Mouse (Mus musculus) liver, embryonic 13.5 days (tissue): ENCODE measurements at regions not wholly inside any gene's neighbourhood (a gene's known extent, or its start where the extent isn't known, plus 50 kb on each side); places are given as distances from the start of the nearest gene placed in this dataset.

Source experiments
- ATAC-seq: fragments of 200-750 bp; cut with Nextera tagmentation; 2 replicates; pipeline ENCODE4 v1.8.0; 2017; ENCODE audit warnings: low read depth, mild to moderate bottlenecking, moderate number of reproducible peaks, moderate library complexity
- DNase-seq: peaks from one replicate; pipeline ENCODE4 v3.0.0; 2022
- H3K27ac ChIP-seq: fragments of 300-500 bp; sonication (generic); 2 replicates; pipeline ENCODE4 v1.5.1; 2015; ENCODE audit warnings: moderate library complexity, mild to moderate bottlenecking, inconsistent platforms
- H3K27me3 ChIP-seq: fragments of 300-500 bp; sonication (generic); 2 replicates; pipeline ENCODE4 v1.6.1; 2015; ENCODE audit warnings: mild to moderate bottlenecking, inconsistent platforms
- H3K36me3 ChIP-seq: fragments of 300-500 bp; sonication (generic); 2 replicates; pipeline ENCODE4 v1.6.1; 2015; ENCODE audit warnings: mild to moderate bottlenecking, inconsistent platforms
- H3K4me1 ChIP-seq: fragments of 300-500 bp; sonication (generic); replicated peaks from 2 replicates; pipeline ENCODE4 v1.6.1; 2015; ENCODE audit warnings: inconsistent platforms
- H3K4me2 ChIP-seq: fragments of 300-500 bp; sonication (generic); 2 replicates; pipeline ENCODE4 v1.6.1; 2015; ENCODE audit warnings: inconsistent platforms, mild to moderate bottlenecking, moderate library complexity
- H3K4me3 ChIP-seq: fragments of 300-500 bp; sonication (generic); replicated peaks from 2 replicates; pipeline ENCODE4 v1.5.1; 2015; ENCODE audit warnings: mild to moderate bottlenecking, inconsistent platforms
- H3K9ac ChIP-seq: fragments of 300-500 bp; sonication (generic); 2 replicates; pipeline ENCODE4 v1.6.1; 2015; ENCODE audit warnings: mild to moderate bottlenecking, inconsistent platforms
- H3K9me3 ChIP-seq: fragments of 300-500 bp; sonication (generic); replicated peaks from 2 replicates; pipeline ENCODE4 v1.6.1; 2016; ENCODE audit warnings: inconsistent platforms
- WGBS: fragments of 180-500 bp; shearing (Covaris S2); methylation state at CpG from one replicate; pipeline ENCODE4 v1.1.7; 2015; ENCODE audit not compliant: insufficient replicate concordance; 5-methylcytosine and 5-hydroxymethylcytosine counted together

DNA sequence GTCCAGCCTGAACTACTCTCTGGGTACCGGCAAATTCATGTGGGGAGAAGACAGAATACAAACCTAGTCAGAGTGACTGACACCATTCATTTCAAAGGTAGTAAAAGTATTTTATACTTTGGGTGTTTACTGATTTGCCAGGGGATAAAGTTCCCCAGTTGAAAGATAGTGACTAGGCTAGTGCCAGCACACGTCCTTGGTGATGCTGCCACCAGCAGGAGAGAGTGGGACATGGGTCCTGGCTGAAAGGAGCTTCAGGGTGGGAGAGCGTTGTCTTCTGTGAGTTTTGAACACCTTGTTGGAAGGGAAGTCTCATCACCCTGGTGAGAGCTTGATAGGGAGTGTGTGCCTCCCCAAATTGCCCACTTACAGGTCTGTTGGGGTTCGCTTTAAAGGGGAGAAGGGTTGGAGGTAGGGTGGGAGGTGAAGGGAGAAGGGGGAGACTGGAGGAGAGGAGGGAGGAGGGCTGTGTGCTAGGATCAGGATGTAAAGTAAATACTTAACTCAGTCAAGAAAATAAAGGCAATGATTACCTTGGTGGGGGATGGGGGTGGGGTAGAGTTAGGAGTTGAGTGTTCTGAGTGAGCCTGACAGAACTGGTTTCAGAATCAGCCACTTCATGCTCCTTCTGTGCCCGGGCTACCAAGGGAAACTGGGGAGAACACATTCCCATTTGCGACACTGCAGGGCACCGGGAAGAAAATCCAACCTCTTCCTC is 273.9 kb downstream of the Dhx35 start:
- H3K36me3 ChIP-seq = no peaks in the 10 kb centered on the region
- no peak overlapping the region for H3K4me3 ChIP-seq
- H3K27ac ChIP-seq = no peak overlapping the region
- no peak overlapping the region for H3K9ac ChIP-seq
- WGBS = 36% methylated on average over 7 of the region's 7 CpGs
- no peaks in the 10 kb centered on the region for H3K4me1 ChIP-seq
- ATAC-seq = no peak
- no peaks in the 10 kb centered on the region for H3K27me3 ChIP-seq
- H3K9me3 ChIP-seq = no peaks in the 10 kb centered on the region
- DNase-seq = no peak
- H3K4me2 ChIP-seq = no peak overlapping the region

DNA sequence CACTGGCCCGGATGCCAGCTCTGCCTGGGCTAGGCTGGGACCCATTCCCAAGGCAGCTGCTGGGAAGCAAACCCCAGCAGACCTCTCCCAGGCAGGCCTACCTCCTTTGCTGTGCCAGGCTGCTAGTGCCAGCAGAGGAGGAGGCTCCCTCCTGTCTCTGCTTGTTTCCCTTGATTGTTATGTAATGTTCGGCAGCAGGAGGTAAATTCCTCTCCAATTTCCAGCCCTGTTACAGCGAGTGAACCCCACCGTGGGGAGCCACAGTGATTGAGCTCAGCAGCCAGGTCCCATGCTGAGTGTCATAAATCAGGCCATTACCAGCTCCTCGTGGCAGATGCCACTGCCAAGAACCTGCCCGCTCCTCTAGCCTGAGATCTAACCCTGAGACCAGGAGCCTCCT is 274.6 kb downstream of the Dhx35 start:
- no peaks in the 10 kb centered on the region for H3K27me3 ChIP-seq
- no peaks in the 10 kb centered on the region for H3K4me1 ChIP-seq
- DNase-seq (no peak), ATAC-seq (no peak)
- no peak overlapping the region for H3K9ac ChIP-seq
- H3K27ac ChIP-seq = no peak overlapping the region
- no peaks in the 10 kb centered on the region for H3K36me3 ChIP-seq
- no peak overlapping the region for H3K4me2 ChIP-seq
- H3K4me3 ChIP-seq = no peak overlapping the region
- H3K9me3 ChIP-seq = no peaks in the 10 kb centered on the region
- 25% methylated on average over 6 of the region's 6 CpGs for WGBS

DNA sequence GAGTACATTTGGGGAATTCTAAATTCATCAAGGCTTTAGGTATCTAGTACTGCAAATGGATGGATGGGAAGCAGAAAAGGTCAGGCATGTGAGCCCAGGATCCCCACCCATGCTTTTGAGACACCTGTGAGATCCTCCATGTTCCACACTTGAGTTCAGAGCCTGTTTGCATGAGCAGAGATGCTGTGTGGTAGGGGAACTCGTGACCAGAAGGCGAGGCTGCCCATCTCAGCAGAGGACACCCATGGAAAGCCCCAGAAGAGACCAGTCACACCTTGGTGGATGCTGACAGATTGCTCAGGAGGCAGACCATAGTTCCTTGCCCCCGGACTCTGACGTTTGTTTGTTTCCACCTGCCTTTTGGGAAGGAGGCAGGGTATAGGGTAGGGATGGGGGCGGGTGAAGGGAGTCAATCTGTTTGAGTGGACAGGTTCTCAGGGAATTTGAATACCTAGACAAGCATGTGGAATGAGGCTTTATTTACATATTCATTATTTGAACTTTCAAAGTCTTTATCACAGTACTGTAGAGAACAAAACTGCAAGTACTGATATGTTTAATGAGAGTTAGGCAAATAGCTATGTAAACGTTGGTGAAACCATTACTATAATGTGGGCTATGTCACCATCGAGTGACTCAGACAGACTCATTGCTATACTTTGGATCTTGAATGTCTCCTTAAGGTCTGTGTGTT is 278.5 kb downstream of the Dhx35 start:
- H3K27ac ChIP-seq = no peak overlapping the region
- DNase-seq = no peak
- WGBS = 65% methylated on average over 7 of the region's 7 CpGs
- H3K4me2 ChIP-seq = no peak overlapping the region
- H3K27me3 ChIP-seq = no peaks in the 10 kb centered on the region
- no peaks in the 10 kb centered on the region for H3K36me3 ChIP-seq
- no peak for ATAC-seq
- no peak overlapping the region for H3K4me3 ChIP-seq
- H3K9me3 ChIP-seq = no peaks in the 10 kb centered on the region
- H3K4me1 ChIP-seq = no peaks in the 10 kb centered on the region
- H3K9ac ChIP-seq = no peak overlapping the region

DNA sequence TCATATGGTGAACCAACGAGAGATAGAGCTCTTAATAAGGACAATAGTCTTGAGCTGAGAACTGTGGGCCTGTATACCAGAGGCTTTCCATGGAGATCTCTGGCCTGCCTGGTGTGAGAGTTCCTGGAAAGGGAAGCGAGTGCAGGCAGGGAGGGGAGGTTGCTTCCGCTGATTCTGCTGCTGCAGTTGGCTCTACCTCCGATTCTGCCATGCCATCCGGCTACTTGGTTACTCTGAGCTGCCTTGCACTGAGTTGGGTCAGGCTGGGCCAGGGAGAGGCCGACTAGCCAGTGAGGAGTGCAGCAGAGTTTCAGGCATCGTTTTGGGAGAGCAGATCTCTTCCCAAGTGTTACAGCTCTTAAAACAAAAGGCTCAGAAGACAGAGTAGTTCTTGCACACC is 285.2 kb downstream of the Dhx35 start:
- 48% methylated on average over 7 of the region's 7 CpGs for WGBS
- no peaks in the 10 kb centered on the region for H3K9me3 ChIP-seq
- H3K27me3 ChIP-seq = no peaks in the 10 kb centered on the region
- H3K4me2 ChIP-seq = no peak overlapping the region
- no peaks in the 10 kb centered on the region for H3K4me1 ChIP-seq
- H3K36me3 ChIP-seq = no peaks in the 10 kb centered on the region
- no peak overlapping the region for H3K9ac ChIP-seq
- DNase-seq (no peak), ATAC-seq (no peak)
- H3K4me3 ChIP-seq = no peak overlapping the region
- H3K27ac ChIP-seq = no peak overlapping the region

DNA sequence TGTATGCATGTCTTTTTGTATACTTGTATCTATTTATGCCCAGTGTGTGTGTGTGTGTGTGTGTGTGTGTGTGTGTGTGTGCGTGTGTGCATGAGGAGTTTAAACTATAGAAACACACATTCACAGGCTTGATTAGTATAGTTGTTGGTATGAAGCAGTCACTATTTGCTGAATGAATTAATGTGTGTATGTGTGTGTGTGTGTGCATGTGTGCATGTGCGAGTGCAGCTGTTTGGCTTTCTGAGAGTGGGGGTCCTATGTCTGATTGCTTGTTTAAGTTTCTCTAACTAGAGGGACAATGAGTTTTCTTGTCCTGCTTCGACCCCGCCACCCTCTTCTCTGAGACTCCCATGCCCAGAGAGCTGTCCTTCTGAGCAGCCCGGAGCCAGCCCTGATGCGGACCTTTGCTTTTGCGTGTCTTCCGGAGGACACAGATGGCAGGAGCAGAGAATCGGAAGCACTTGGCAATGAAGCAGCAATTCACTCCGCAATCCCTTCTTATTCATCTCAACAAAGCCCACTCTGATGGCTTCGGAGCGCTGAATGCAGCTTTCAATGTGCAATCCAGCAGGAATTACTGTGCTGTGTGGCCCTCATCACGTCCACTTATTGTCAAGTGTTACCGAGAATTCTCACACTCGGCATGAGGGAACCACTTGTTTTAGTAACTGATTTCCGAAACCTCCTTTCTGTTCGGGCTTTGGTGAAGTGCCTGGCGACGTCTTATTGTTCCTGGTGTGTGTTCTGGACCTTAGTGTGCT is 286.4 kb downstream of the Dhx35 start:
- no peak overlapping the region for H3K9ac ChIP-seq
- WGBS = 76% methylated on average over 19 of the region's 19 CpGs
- DNase-seq (no peak), ATAC-seq (no peak)
- H3K9me3 ChIP-seq = no peaks in the 10 kb centered on the region
- H3K27me3 ChIP-seq = no peaks in the 10 kb centered on the region
- no peak overlapping the region for H3K4me2 ChIP-seq
- H3K4me1 ChIP-seq = no peaks in the 10 kb centered on the region
- H3K4me3 ChIP-seq = no peak overlapping the region
- no peak overlapping the region for H3K27ac ChIP-seq
- no peaks in the 10 kb centered on the region for H3K36me3 ChIP-seq

DNA sequence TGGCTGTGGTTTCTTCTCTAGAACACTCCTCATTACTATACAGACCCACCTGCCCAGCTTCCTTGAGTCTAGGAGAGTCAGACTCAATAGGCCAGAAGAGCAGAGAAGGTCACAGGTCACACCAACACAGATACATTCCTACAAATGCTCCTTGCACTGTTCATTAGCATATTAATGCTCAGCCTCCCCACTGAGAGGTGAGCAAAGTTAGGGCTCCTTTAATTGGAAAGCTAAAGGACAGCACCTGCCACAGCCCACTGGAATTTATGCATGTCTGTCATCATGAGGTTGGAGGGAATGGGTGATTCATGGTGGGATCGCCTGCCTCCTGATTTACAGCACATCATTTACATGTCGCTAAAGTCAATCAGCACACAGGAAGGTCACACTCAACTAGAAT is 292.2 kb downstream of the Dhx35 start:
- Histone ChIP-seq H3K4me3 (no peak overlapping the region), H3K4me2 (no peak overlapping the region), H3K9me3 (no peaks in the 10 kb centered on the region), H3K36me3 (no peaks in the 10 kb centered on the region), H3K27ac (no peak overlapping the region), H3K27me3 (no peaks in the 10 kb centered on the region), H3K4me1 (no peaks in the 10 kb centered on the region), H3K9ac (no peak overlapping the region)
- WGBS = 56% methylated on average over 2 of the region's 2 CpGs
- DNase-seq (no peak), ATAC-seq (no peak)

DNA sequence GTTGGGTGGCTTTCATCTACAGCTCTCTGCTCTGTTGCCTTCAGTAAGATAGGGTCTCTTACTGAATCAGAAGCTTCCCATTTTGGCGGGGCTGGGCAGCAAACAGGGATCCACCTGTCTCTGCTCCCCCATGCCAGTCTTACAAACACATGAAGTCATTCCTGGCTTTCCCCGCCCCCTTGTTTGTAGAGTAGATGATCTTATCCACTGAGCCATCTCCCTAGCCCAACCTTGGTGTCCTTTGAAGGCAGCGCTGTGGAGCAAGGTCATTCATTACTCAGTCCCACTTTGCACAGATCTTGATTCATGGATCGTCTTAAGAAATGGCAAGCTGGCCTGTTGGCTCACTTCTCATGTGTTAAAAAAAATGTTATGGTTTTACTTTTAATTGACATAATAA is 293.6 kb downstream of the Dhx35 start:
- ATAC-seq = no peak
- Histone ChIP-seq H3K9me3 (no peaks in the 10 kb centered on the region), H3K9ac (no peak overlapping the region), H3K27me3 (no peaks in the 10 kb centered on the region), H3K4me3 (no peak overlapping the region), H3K36me3 (no peaks in the 10 kb centered on the region), H3K4me2 (no peak overlapping the region), H3K4me1 (no peaks in the 10 kb centered on the region), H3K27ac (no peak overlapping the region)
- no peak for DNase-seq
- 57% methylated on average over 4 of the region's 4 CpGs for WGBS

DNA sequence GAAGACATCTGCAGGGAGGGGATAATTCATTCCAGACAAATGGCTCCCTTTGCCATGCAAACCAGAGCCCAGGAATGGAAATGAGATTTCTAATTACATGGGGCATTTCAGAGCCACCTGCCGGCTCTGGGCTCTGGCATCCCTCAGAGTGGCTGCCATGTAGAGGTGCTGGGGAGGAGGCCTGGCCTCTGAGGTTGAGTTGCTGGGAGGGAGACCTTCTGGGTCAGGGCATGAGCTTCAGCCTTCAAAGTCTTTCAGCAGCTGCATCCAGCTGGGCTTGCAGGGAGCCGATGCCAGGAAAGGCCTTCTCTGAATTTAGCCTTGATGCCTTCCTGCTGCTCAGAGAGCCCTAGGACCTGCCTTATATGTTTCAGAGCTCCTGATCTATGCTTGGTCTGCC is 302.1 kb downstream of the Dhx35 start:
- H3K4me2 ChIP-seq = no peak overlapping the region
- no peak overlapping the region for H3K27ac ChIP-seq
- no peaks in the 10 kb centered on the region for H3K36me3 ChIP-seq
- H3K4me1 ChIP-seq = no peaks in the 10 kb centered on the region
- H3K4me3 ChIP-seq = no peak overlapping the region
- H3K9ac ChIP-seq = no peak overlapping the region
- ATAC-seq = no peak
- WGBS = 43% methylated on average over 2 of the region's 2 CpGs
- DNase-seq = no peak
- H3K9me3 ChIP-seq = no peaks in the 10 kb centered on the region
- H3K27me3 ChIP-seq = no peaks in the 10 kb centered on the region

DNA sequence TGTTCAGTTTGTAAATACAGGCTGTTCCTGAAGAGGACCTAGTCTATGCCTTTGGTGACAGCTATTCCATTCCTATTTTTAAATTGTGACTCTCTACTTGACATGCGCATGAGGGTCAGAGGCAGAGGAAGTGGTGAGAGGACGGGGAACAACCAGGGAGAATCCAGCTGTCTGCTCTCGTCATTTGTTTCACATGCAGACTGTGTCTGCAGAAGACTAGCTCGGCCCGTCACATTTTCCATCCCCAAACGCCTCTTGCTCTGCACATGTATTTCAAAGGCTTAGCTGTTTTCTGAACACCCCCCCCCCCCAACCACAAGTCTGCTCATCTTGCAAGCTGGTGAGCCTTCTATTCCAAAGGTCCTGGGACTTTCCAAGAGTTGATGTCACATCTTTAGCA is 339.4 kb downstream of the Dhx35 start:
- DNase-seq = no peak
- H3K9ac ChIP-seq = no peak overlapping the region
- no peaks in the 10 kb centered on the region for H3K4me1 ChIP-seq
- no peaks in the 10 kb centered on the region for H3K27me3 ChIP-seq
- ATAC-seq = no peak
- no peaks in the 10 kb centered on the region for H3K36me3 ChIP-seq
- WGBS = 47% methylated on average over 6 of the region's 6 CpGs
- no peak overlapping the region for H3K4me3 ChIP-seq
- no peak overlapping the region for H3K27ac ChIP-seq
- H3K4me2 ChIP-seq = no peak overlapping the region
- no peaks in the 10 kb centered on the region for H3K9me3 ChIP-seq

DNA sequence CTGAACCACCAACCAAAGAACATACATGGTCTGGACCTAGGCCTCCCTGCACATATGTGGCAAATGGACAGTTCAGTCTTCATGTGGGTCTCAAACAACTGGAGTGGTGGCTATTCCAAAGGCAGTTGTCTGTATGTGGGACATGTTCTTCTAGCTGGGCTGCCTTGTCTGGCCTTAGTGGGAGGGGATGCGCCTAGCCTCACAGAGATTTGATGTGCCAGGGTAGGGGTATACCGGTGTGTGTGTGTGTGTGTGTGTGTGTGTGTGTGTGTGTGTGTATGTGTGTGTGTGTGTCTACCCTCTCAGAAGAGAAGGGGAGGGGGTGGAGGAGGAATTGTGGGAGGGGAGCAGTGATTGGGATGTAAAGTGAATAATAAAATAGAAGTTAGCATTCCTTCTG is 344.0 kb downstream of the Dhx35 start:
- Histone ChIP-seq H3K27ac (no peak overlapping the region), H3K4me1 (no peaks in the 10 kb centered on the region), H3K4me3 (no peak overlapping the region), H3K36me3 (no peaks in the 10 kb centered on the region), H3K9me3 (no peaks in the 10 kb centered on the region), H3K9ac (no peak overlapping the region), H3K4me2 (no peak overlapping the region), H3K27me3 (no peaks in the 10 kb centered on the region)
- WGBS = 86% methylated on average over 2 of the region's 2 CpGs
- no peak for ATAC-seq
- no peak for DNase-seq

DNA sequence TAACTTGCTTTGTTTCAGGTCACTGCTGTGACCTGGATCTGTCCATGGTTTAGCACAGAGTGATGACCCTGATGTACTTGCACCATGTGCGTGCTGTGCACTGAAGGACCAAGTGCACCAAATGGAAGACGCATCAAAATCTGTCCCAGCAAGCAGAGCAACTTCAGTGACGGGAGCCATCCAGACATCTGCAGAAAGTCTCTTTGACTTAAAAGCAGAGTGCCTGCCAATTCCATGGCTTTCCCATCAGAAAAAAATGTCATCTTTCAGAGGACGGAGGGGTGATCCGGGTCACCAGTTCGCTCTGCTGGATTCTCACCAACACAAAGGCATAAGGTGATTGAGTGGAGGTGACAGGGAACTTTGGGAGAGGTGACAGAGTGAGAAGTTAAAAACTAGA is 351.4 kb downstream of the Dhx35 start:
- Histone ChIP-seq H3K27ac (no peak overlapping the region), H3K9me3 (no peaks in the 10 kb centered on the region), H3K4me1 (no peaks in the 10 kb centered on the region), H3K4me2 (no peak overlapping the region), H3K36me3 (no peaks in the 10 kb centered on the region), H3K27me3 (no peaks in the 10 kb centered on the region), H3K9ac (no peak overlapping the region), H3K4me3 (no peak overlapping the region)
- WGBS = 63% methylated on average over 6 of the region's 6 CpGs
- DNase-seq = no peak
- no peak for ATAC-seq
